Mouse (Mus musculus) ES-Bruce4 (cell line): ENCODE results near the gene Gm49318. TPM values are rescaled to one million over a fixed set of nuclear protein-coding genes. Genes with fewer than 3 reads are reported as not detected.

Source experiments
- H3K27ac ChIP-seq: 2 replicates; pipeline ENCODE4 v1.5.1; 2012; ENCODE audit warnings: low read length, inconsistent platforms; ENCODE audit not compliant: insufficient read depth
- H3K27me3 ChIP-seq: 2 replicates; pipeline ENCODE4 v1.6.1; 2012; ENCODE audit warnings: mild to moderate bottlenecking, low read length, inconsistent platforms; ENCODE audit not compliant: control insufficient read depth, poor library complexity, insufficient read depth, severe bottlenecking
- H3K36me3 ChIP-seq: 2 replicates; pipeline ENCODE4 v1.6.1; 2012; ENCODE audit warnings: inconsistent platforms, mild to moderate bottlenecking, low read length, moderate library complexity; ENCODE audit not compliant: control insufficient read depth, poor library complexity, insufficient read depth, severe bottlenecking
- H3K4me1 ChIP-seq: one replicate; pipeline ENCODE4 v1.8.1; 2011; ENCODE audit warnings: low read length; ENCODE audit not compliant: control insufficient read depth, insufficient read depth
- H3K4me3 ChIP-seq: 2 replicates; pipeline ENCODE4 v1.5.1; 2011; ENCODE audit warnings: low read depth, mild to moderate bottlenecking, low read length
- H3K9ac ChIP-seq: 2 replicates; pipeline ENCODE4 v1.6.1; 2012; ENCODE audit warnings: low read depth, mild to moderate bottlenecking, inconsistent platforms; ENCODE audit not compliant: poor library complexity, severe bottlenecking
- H3K9me3 ChIP-seq: replicated peaks from 2 replicates; pipeline ENCODE4 v1.6.1; 2012; ENCODE audit warnings: mild to moderate bottlenecking, low read length, inconsistent platforms; ENCODE audit not compliant: control insufficient read depth, poor library complexity, insufficient read depth, severe bottlenecking
- CTCF ChIP-seq: IDR thresholded peaks from one replicate; pipeline ENCODE4 v1.8.1; 2011; ENCODE audit warnings: low read depth, low read length
- EP300 ChIP-seq: IDR thresholded peaks from 2 replicates; pipeline ENCODE4 v1.6.1; 2011; ENCODE audit warnings: low read depth, low read length; ENCODE audit not compliant: insufficient read depth
- POLR2A ChIP-seq: IDR thresholded peaks from one replicate; pipeline ENCODE4 v1.8.1; 2011; ENCODE audit warnings: low read length; ENCODE audit not compliant: insufficient read depth
- polyA plus RNA-seq: library from polyadenylated mRNA; stranded (reverse); fragments of >200 nt; gene quantifications from 2 replicates; pipeline ENCODE4 v1.2.4, GENCODE M21; 2011; ENCODE audit warnings: low read depth; ENCODE audit not compliant: missing spikeins, insufficient read depth, insufficient read length

The Gm49318 gene
- polyA plus RNA-seq, 1 experiment: not detected

DNA sequence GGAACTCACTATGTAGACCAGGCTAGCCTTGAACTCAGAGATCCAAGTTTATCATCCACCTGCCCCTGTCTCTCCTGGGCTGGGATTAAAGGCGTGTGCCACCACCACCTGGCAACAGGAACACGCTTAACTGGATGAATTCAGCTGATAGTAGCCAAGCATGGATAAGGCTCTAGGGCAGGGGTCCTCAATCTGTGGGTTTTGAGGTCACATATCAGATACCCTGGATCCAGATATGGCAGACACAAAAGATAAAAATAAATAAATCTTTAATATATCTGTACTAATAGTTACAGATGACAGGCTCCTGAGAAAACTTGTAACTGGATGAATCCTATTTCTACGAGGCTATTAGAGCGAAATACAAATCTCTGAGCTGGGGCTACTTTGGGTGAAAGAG lies 44.6 kb upstream of the Gm49318 start:
- Histone ChIP-seq H3K36me3 (peaks cover 13% of the 10 kb centered on the region), H3K9me3 (no peaks in the 10 kb centered on the region), H3K4me3 (no peak overlapping the region), H3K27me3 (no peaks in the 10 kb centered on the region), H3K9ac (no peak overlapping the region), H3K27ac (no peak overlapping the region), H3K4me1 (no peaks in the 10 kb centered on the region)
- TF ChIP-seq CTCF (no peak), EP300 (no peak), POLR2A (no peak)

- TF ChIP-seq CTCF (no peak), POLR2A (no peak), EP300 (no peak)
- no peak overlapping the region for H3K27ac ChIP-seq
- no peaks in the 10 kb centered on the region for H3K4me1 ChIP-seq
- H3K36me3 ChIP-seq: peaks cover 9% of the 10 kb centered on the region
- no peaks in the 10 kb centered on the region for H3K9me3 ChIP-seq
- H3K4me3 ChIP-seq: no peak overlapping the region
- no peaks in the 10 kb centered on the region for H3K27me3 ChIP-seq
- no peak overlapping the region for H3K9ac ChIP-seq
Measured at GRCm38 (mm10) chr9:22108194-22108593, 37.1 kb upstream of the Gm49318 start.

GRCm38 (mm10) chr9:22099922-22100321 lies 28.9 kb upstream of the Gm49318 start:
- Histone ChIP-seq H3K4me3 (peak overlapping the region; percentile 35), H3K4me1 (no peaks in the 10 kb centered on the region), H3K9me3 (no peaks in the 10 kb centered on the region), H3K27me3 (no peaks in the 10 kb centered on the region; the same call in 1 of the 2 replicates), H3K36me3 (no peaks in the 10 kb centered on the region), H3K27ac (no peak overlapping the region), H3K9ac (peak overlapping the region; percentile 24; the same call in 1 of the 2 replicates)
- no peak for TF ChIP-seq POLR2A
- no peak for TF ChIP-seq EP300
- no peak for TF ChIP-seq CTCF

GRCm38 (mm10) chr9:22098993-22099696 lies 28.1 kb upstream of the Gm49318 start, which contains the start of gene Cnn1:
TSS of gene Cnn1 (plus strand) at chr9:22099216.
- H3K36me3 ChIP-seq: no peaks in the 10 kb centered on the region
- peak within 1 kb of the TSS; percentile 24; the same call in 1 of the 2 replicates for H3K9ac ChIP-seq
- TF ChIP-seq CTCF: no peak
- no peak for TF ChIP-seq EP300
- TF ChIP-seq POLR2A: no peak
- H3K27ac ChIP-seq: no peak within 1 kb of the TSS
- H3K4me3 ChIP-seq: peak within 1 kb of the TSS; percentile 35
- H3K9me3 ChIP-seq: no peaks in the 10 kb centered on the region
- no peaks in the 10 kb centered on the region; the same call in 1 of the 2 replicates for H3K27me3 ChIP-seq
- H3K4me1 ChIP-seq: no peaks in the 10 kb centered on the region

GRCm38 (mm10) chr9:22095854-22096307 lies 24.8 kb upstream of the Gm49318 start:
- H3K27me3 ChIP-seq: no peaks in the 10 kb centered on the region; the same call in 1 of the 2 replicates
- H3K4me3 ChIP-seq: peak overlapping the region; percentile 25
- TF ChIP-seq EP300: no peak
- no peak for TF ChIP-seq POLR2A
- peak; percentile 53 for TF ChIP-seq CTCF
- H3K4me1 ChIP-seq: peaks cover 3% of the 10 kb centered on the region
- H3K36me3 ChIP-seq: no peaks in the 10 kb centered on the region
- peak overlapping the region; percentile 52 for H3K9ac ChIP-seq
- H3K27ac ChIP-seq: no peak overlapping the region
- no peaks in the 10 kb centered on the region for H3K9me3 ChIP-seq

DNA sequence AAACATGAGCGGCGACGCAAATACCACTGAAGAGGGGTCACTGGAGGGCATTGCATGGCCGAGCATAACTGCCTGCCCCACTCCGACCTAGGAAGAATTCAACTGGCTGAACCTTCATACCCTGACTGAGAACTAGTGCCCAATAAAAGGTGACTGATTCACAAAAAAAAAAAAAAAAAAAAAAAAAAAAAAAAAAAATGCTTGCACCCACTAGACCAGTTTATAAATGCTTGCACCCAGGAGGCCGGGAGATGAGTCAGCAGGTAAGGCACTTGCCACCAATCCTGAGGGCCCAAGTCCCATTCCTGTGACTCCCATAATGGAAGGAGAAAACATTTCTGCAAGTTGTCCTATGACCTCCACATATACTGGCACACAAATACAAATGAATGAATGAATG lies 21.7 kb upstream of the Gm49318 start:
- Histone ChIP-seq H3K9me3 (no peaks in the 10 kb centered on the region), H3K27me3 (no peaks in the 10 kb centered on the region; the same call in 1 of the 2 replicates), H3K4me1 (peaks cover 3% of the 10 kb centered on the region), H3K27ac (no peak overlapping the region), H3K9ac (no peak overlapping the region), H3K36me3 (no peaks in the 10 kb centered on the region), H3K4me3 (no peak overlapping the region)
- TF ChIP-seq EP300 (no peak), POLR2A (no peak), CTCF (no peak)
